Mouse (Mus musculus): ENCODE data around the gene Nos3.
"Not testable (repeated sequence)": the region's sequence is repeated elsewhere in the genome, so short reads cannot be mapped to it uniquely, and the experiment has no call there.

Gene Nos3

GRCm38 (mm10) chr5:24374666-24375328, 10.2 kb downstream of the Nos3 start:
- DNase-seq (ENCODE audit: low spot score), result no peak

- DNase-seq (ENCODE audit: low spot score), result no peak
Observed at GRCm38 (mm10) chr5:24378700-24379099, 14.1 kb downstream of the Nos3 start.

- DNase-seq (ENCODE audit: low spot score), result no peak
Observed at GRCm38 (mm10) chr5:24379501-24379900, 14.9 kb downstream of the Nos3 start.

GRCm38 (mm10) chr5:24380499-24380898, 15.9 kb downstream of the Nos3 start:
- no peak for DNase-seq (ENCODE audit: low spot score)

DNA sequence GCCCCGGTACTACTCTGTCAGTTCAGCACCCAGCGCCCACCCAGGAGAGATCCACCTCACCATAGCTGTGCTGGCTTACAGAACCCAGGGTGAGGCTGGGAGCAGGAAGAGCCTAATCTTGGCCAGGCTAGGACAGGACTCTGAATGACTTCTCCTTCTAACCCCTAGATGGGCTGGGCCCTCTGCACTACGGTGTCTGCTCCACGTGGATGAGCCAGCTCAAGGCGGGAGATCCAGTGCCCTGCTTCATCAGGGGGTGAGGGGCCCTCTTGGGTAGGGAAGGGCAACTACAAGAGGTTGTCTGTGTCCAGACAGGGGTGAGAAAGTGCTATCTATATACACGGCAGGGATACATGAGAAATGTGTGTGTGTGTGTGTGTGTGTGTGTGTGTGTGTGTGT, 16.9 kb downstream of the Nos3 start:
- no peak for DNase-seq (ENCODE audit: low spot score)

- no peak for DNase-seq (ENCODE audit: low spot score)
Observed at GRCm38 (mm10) chr5:24381988-24382387, 17.4 kb downstream of the Nos3 start.

- DNase-seq (ENCODE audit: low spot score), result peak; percentile 98
Observed at GRCm38 (mm10) chr5:24383026-24383859, 18.6 kb downstream of the Nos3 start.

- no peak for DNase-seq (ENCODE audit: low spot score)
Observed at GRCm38 (mm10) chr5:24384407-24384806, 19.8 kb downstream of the Nos3 start.

DNA sequence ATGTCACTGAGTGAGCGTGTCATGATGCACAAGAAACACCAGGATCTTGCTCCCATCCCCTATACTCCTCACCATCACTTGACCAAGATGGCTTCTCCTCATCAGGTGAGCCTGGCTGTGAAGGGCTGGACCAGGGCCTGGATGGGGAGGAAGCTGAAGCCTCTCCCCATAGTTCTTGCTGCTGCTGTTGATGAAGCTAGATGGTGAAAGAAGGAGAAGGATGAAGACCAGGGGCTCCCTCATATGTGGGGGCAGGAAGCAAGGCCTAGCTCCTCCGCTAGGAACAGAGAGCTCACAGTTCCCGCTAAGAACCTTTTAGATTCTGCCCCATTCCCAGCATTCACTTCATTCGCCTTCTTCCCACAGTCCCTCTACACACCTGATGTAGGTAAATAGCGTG, 20.8 kb downstream of the Nos3 start:
- DNase-seq (ENCODE audit: low spot score), result no peak

DNA sequence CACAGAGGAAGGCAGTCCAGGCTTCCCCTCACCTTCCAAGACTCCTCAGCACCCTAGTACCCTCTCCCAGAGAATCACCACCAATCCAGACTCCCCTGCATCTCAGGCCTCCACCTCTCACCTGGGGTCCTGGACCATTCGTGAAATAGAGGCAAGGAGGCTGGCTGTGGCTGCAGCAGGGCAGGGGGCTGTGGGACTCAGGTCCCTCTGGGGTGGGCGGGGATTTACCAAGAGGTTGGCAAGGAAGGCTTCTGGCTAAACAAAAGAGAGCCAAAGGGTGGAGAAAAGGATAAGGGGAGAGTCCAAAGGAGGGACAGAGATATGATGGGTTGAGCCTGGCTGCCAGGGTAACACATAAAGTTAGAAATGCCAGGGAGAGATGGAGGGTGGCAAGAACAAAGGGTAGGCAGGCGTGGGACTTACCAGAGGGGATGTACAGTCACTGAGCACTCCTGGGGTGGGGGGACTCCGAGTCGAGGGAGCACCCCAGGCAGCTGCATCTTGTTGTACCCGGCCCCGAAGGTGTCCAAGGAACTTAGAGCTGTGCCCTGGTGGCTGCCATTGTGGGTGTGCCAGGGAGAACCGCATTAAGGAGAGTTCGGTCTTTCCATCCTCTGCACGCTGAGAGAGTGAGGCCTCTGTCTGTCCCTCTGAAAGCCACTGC, 21.4 kb downstream of the Nos3 start:
- no peak for DNase-seq (ENCODE audit: low spot score)

DNA sequence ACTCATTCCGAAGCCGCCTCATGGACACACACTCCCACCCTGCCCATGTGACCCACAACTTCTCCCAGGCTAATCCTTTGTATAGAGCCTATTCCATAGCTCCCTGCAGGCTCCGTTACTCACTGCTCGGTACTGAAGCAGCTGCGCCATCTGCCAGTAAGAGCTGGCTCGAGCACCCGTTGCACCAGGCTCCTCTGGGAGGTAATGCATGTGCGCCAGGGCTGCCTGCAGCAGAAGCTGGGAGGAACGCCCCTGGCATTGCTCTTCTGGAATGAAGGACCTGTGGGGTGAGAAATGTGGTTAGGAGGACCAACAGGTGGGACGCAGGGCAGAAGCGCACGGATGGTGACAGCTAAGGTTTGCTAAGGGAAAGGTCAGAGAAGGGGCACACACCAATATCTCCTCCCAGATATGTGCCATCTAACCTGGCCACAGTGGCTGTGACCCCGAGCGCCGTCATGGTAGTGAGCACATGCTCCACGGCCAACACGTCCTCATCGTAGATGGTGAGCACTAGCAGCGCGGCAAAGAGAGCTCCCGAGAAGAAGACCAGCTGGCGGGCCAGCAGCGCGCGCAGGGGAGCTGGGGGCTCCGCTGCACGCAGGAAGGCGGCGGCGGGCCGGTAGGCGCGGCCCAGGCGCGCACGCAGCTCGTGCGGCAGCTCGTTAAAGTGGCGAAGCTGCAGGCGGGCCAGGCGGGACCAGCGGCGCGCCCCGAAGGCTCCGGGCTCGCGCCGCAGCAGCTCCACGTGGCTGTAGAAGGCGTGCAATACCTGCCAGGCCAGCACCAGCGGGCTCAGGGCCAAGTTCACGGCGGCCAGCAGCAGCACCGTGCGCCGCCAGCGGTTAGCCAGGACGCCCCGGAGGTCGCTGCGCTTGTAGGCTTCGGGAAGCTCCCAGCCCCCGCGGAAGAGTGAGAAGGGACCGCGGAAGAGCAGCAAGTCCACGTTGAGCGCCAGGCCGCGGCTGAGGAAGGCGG, 22.9 kb downstream of the Nos3 start:
- peak; percentile 75 for DNase-seq (ENCODE audit: low spot score)

DNA sequence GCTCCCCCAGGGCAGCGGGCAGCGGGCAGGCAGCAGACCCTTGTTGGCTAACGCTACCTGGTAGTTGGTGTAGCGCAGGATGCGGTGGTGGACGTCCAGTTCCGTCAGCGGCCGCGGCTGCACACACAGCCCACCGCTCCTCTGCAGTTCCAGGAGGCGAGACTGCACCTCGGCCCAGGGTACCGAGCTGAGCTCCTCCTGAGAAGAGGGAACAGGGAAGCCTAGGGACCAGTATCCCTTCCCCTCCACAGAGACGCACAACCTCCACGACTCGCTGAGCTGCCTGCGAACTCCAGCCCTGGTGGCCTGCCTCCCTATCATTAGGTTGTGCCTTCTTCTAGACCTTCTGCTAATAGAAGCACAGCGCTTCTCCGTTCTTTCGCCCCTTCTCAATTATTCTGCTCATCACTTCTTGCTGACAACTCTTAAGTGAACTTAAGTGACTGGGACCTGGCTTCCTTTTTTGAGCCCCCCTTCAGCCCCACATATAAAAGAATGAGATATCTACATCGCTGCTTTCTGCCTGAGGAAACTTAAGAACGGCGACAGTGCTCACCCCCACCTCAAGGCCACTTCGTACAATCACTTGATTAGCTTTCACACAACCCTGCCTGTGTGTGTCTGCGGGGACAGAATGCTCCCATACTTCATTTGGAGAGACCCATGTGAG, 23.8 kb downstream of the Nos3 start:
- no peak for DNase-seq (ENCODE audit: low spot score)

DNA sequence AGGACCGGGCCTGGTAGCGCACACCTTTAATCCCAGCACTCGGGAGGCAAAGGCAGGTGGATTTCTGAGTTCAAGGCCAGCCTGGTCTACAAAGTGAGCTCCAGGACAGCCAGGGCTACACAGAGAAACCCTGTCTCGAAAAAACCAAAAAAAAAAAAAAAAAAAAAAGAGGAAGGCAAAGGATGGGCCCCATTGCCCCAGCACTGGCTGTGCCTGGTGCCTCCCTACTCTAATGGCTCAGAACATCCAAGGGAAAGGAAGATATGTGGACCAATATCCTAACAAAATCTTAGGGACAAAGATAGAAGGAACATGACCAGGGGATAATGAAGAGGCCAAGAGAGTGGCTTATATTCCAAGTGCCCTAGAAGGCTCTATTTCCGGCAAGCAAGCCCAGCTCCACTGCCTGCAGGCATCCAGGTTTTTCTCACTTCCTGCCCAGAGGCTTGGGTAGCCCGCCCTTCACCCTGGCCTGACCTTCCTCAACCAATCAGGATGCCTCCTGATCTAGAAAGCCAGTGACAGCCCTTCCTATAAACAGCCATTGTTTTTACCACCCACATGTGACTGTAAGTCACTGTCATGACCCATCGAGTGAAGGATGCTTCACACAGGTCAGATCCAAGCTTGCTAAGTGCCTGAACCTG, 24.5 kb downstream of the Nos3 start:
- peak; percentile 72 for DNase-seq (ENCODE audit: low spot score)

DNA sequence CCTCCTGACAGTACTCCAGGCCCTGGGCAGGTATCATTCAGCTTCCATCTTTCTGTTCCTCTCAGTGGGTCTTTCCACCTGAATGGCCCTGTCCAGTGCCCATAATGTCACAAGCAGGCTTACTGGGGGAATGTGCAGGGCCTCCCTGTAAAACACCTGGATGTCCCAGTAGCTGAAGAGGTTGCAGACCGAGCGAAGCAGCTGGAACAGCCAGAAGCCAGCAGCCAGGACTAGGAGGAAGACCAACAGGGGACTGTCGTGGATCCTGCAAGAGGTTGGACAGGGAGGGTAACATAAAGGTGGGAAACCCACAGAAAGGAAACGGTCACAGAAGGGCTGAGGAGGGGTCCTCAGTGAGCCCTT, 25.0 kb downstream of the Nos3 start:
- no peak for DNase-seq (ENCODE audit: low spot score)

DNA sequence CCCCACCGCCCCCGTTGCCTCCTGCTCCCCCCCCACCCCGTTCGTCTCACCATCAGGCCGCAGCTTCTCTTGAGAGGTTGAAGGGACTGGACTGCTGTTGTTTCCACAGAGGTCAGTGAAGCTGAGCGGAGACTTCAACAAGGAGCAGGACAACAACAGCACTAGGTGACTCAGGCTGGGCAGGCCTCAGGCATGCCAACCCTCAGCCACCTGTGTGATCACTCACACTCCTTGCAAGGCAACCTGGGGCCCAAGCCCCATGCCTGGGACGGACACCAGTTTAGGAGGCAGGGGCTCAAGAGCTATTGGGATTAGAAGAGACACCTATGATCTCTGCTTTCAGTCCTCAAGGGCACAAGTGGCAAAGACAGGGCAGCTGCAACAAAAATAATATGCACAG, 27.3 kb downstream of the Nos3 start, which contains the start of gene Atg9b:
Atg9b (minus strand) TSS at position 280 of the 400 bp plus-strand sequence.
- no peak for DNase-seq (ENCODE audit: low spot score)

- DNase-seq (ENCODE audit: low spot score), result no peak
Observed at GRCm38 (mm10) chr5:24392724-24393123, 28.1 kb downstream of the Nos3 start.

GRCm38 (mm10) chr5:24393392-24393997, 28.9 kb downstream of the Nos3 start, which contains the start of gene Abcb8:
Gene Abcb8, plus strand, starts transcription at chr5:24393663.
- DNase-seq (ENCODE audit: low spot score), result peak; percentile 89

DNA sequence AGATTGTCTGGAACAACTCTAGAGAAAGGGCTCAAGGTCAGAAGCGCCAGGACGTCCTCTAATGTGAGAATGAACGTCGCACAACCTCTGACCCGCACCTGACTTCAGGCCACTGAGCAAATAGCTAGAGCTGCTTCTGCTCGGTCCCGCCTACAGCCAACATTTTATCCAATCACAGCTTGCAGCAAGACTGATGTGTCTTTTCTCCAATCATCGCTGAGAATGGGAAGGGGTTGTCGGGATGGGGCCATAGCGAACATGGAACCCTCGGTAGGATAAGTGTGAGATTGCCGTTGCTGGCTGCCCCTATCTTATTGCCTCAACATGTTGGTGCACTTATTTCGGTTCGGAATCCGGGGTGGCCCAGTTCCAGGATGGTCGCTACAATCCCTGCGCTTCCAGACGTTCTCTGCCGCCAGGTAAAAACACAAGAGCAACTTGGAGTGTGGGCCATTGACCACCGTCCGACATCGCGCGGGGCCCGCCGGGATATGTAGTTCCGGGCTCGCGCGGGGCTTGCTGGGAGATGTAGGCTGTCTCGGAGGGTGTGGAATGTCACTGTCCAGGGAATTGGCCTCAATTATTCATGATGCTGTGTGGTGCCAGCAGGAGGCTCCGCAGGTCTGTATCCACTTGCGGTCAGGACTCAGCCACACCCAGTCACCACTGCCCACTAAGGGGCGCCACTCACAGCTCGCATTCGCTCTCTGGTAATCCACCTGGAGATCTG, 29.7 kb downstream of the Nos3 start:
- peak; percentile 98 for DNase-seq (ENCODE audit: low spot score)

GRCm38 (mm10) chr5:24396254-24396653, 31.6 kb downstream of the Nos3 start:
- not testable (repeated sequence) for DNase-seq (ENCODE audit: low spot score)
